Mouse (Mus musculus): ENCODE data around the gene Ccl20. TPM values are rescaled to one million over a fixed set of nuclear protein-coding genes. Genes with fewer than 3 reads are reported as not detected.

Gene Ccl20
- polyA plus RNA-seq, 1 experiment = not detected

DNA sequence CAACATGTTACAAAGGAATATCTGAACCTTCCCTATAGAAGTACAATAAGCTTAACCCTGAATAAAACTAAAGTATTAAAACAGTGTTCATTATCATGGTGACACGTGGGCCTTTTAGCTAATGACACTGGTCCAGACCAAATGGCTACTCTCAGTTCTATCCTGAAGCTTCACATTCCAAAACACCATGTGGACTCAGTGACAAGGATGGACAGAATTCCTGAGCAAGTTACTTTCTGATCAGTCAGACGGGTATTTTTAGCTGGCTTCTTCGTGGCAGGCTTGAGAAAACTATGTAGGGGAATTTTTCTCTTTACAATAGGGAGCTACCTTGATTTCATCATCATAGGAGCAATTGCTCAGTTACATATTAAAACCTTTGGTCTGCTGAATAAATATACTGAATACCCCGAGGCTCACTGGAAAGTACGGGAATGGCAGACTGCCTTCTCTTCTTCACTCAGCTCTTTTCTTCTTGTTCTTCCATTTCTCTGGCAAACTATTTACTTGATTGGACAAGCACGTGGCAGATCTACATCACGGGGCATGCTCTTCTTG is 16.9 kb upstream of the Ccl20 start:
- no peak overlapping the region for H3K27ac ChIP-seq (ENCODE audit: insufficient read depth, low read depth, low read length)
- TF ChIP-seq CTCF (IDR thresholded peaks at IDR 0.05; ENCODE audit: low read depth, low read length) (no peak), POLR2A (IDR thresholded peaks at IDR 0.05; ENCODE audit: borderline replicate concordance, low read depth, low read length) (no peak)
- H3K4me1 ChIP-seq (ENCODE audit: control insufficient read depth, insufficient read depth, low read length) = no peaks in the 10 kb centered on the region
- H3K4me3 ChIP-seq (ENCODE audit: insufficient read depth, low read length) = no peak overlapping the region

- no peaks in the 10 kb centered on the region for H3K4me1 ChIP-seq (ENCODE audit: control insufficient read depth, insufficient read depth, low read length)
- no peak for TF ChIP-seq CTCF (IDR thresholded peaks at IDR 0.05; ENCODE audit: low read depth, low read length)
- TF ChIP-seq POLR2A (IDR thresholded peaks at IDR 0.05; ENCODE audit: borderline replicate concordance, low read depth, low read length) = no peak
- H3K27ac ChIP-seq (ENCODE audit: insufficient read depth, low read depth, low read length) = no peak overlapping the region
- no peak overlapping the region for H3K4me3 ChIP-seq (ENCODE audit: insufficient read depth, low read length)
Measured at GRCm38 (mm10) chr1:83101891-83102290, 14.7 kb upstream of the Ccl20 start.

DNA sequence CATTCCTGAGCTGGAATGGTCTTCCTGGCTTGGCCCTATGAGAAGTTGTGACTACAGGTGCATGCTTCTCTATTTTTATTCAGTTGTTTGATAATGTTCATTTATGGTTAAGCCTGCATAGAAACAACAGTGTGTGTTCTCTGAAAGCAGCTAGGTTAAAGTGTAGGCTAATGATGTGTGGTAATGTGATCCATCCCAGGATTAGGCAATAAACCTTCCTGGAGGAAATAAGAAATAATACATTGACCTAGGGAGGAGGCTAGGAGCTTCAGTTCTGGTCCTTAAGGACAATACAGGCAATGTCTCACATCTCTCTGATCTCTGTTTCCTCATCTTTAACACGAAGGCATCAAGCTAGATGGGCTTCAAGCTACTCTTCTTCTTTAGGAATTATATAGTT is 11.1 kb upstream of the Ccl20 start:
- Histone ChIP-seq H3K4me3 (ENCODE audit: insufficient read depth, low read length) (no peak overlapping the region), H3K27ac (ENCODE audit: insufficient read depth, low read depth, low read length) (no peak overlapping the region), H3K4me1 (ENCODE audit: control insufficient read depth, insufficient read depth, low read length) (no peaks in the 10 kb centered on the region)
- TF ChIP-seq POLR2A (IDR thresholded peaks at IDR 0.05; ENCODE audit: borderline replicate concordance, low read depth, low read length) (no peak), CTCF (IDR thresholded peaks at IDR 0.05; ENCODE audit: low read depth, low read length) (no peak)

DNA sequence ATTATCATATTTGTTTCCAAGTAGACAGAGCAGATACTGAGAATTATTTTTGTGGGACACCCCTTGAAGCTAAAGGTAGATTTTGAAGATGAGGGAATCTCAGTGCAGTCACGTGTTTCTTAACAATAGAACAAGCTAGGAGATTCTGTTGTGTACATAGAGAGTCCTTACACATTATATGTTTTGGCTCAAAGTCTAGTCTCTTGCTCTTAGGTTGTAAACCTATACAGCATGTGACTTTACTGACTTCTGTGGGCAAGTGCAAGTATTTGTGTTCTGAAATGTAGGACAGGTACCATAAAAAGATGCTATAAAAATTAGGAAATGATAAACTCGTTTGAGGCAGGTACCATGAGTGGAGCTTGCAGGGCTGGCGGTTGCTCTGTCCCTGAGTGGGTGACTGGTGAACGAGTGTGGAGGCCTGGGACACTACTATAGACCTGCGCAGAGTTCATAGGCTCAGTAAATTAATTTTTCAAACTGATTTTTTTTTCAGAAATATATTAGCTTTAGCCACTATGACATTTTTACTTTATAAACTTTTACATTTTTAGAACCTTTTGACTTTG is 9.1 kb upstream of the Ccl20 start:
- no peak overlapping the region for H3K4me3 ChIP-seq (ENCODE audit: insufficient read depth, low read length)
- no peak overlapping the region for H3K27ac ChIP-seq (ENCODE audit: insufficient read depth, low read depth, low read length)
- no peaks in the 10 kb centered on the region for H3K4me1 ChIP-seq (ENCODE audit: control insufficient read depth, insufficient read depth, low read length)
- TF ChIP-seq POLR2A (IDR thresholded peaks at IDR 0.05; ENCODE audit: borderline replicate concordance, low read depth, low read length) (no peak), CTCF (IDR thresholded peaks at IDR 0.05; ENCODE audit: low read depth, low read length) (no peak)

DNA sequence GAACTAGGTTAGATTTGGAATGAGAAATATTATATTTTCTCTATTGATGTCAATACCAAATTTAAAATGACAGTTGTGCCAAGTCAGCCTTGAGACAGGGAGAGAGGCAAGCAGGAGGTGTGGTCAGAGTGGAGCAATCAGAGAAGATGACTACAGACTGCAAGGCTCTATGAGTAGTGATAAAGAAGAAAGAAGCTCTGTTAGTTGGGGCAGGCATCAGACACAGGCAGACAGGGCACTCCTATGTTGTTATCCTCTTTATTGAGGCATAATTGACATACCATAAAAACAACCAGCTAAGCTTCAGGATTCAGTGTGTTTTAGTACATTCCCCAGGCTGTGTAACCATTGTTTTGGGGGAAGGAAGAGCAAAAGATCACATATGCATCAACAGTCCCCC is 5.6 kb upstream of the Ccl20 start:
- Histone ChIP-seq H3K4me1 (ENCODE audit: control insufficient read depth, insufficient read depth, low read length) (no peaks in the 10 kb centered on the region), H3K27ac (ENCODE audit: insufficient read depth, low read depth, low read length) (no peak overlapping the region), H3K4me3 (ENCODE audit: insufficient read depth, low read length) (no peak overlapping the region)
- TF ChIP-seq POLR2A (IDR thresholded peaks at IDR 0.05; ENCODE audit: borderline replicate concordance, low read depth, low read length) (no peak), CTCF (IDR thresholded peaks at IDR 0.05; ENCODE audit: low read depth, low read length) (no peak)

- no peaks in the 10 kb centered on the region for H3K4me1 ChIP-seq (ENCODE audit: control insufficient read depth, insufficient read depth, low read length)
- no peak overlapping the region for H3K27ac ChIP-seq (ENCODE audit: insufficient read depth, low read depth, low read length)
- TF ChIP-seq CTCF (IDR thresholded peaks at IDR 0.05; ENCODE audit: low read depth, low read length) (no peak), POLR2A (IDR thresholded peaks at IDR 0.05; ENCODE audit: borderline replicate concordance, low read depth, low read length) (no peak)
- no peak overlapping the region for H3K4me3 ChIP-seq (ENCODE audit: insufficient read depth, low read length)
Measured at GRCm38 (mm10) chr1:83111726-83112125, 4.8 kb upstream of the Ccl20 start.

DNA sequence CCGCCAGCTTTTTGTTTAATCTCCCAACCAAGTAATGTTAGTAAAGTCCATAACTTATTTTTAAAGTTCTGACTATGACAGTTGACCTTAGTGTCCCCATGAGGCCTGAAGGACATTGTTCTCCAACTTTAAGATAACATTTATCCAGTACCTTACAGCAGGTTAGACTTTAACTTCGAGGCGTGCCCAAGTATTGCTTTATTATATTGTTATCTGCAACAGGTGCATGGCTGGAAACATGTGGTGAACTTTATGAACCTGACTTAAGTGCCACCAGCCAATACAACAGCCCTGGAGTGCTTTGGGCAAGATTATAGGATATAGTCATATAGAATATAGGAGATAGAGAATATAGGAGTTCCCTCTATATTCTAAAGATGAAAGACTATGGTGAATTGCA is 651 bp downstream of the Ccl20 start:
- Histone ChIP-seq H3K27ac (ENCODE audit: insufficient read depth, low read depth, low read length) (no peak overlapping the region), H3K4me1 (ENCODE audit: control insufficient read depth, insufficient read depth, low read length) (no peaks in the 10 kb centered on the region), H3K4me3 (ENCODE audit: insufficient read depth, low read length) (no peak overlapping the region)
- no peak for TF ChIP-seq POLR2A (IDR thresholded peaks at IDR 0.05; ENCODE audit: borderline replicate concordance, low read depth, low read length)
- TF ChIP-seq CTCF (IDR thresholded peaks at IDR 0.05; ENCODE audit: low read depth, low read length) = no peak

- no peaks in the 10 kb centered on the region for H3K4me1 ChIP-seq (ENCODE audit: control insufficient read depth, insufficient read depth, low read length)
- no peak overlapping the region for H3K4me3 ChIP-seq (ENCODE audit: insufficient read depth, low read length)
- TF ChIP-seq POLR2A (IDR thresholded peaks at IDR 0.05; ENCODE audit: borderline replicate concordance, low read depth, low read length) (no peak), CTCF (IDR thresholded peaks at IDR 0.05; ENCODE audit: low read depth, low read length) (no peak)
- H3K27ac ChIP-seq (ENCODE audit: insufficient read depth, low read depth, low read length) = no peak overlapping the region
Measured at GRCm38 (mm10) chr1:83117661-83118060, 1.1 kb downstream of the Ccl20 start.

DNA sequence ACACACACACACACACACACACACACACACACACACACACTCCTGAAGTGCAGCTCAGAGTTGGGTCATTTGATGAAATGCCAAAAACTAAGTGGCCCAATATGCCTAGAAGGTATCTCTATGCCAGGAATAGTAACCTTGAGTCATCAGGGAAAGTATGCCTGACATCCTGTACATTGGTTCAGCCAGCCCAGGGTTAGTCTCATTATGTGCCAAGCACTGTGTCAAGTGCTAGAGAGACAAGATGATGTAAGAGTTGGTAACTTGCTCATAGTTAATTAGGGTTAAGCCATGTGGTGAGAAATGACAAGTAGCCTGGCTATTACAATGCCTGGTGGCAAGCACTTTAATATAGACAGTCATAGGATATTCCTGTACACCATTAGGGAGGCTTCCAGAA is 3.3 kb downstream of the Ccl20 start:
- no peaks in the 10 kb centered on the region for H3K4me1 ChIP-seq (ENCODE audit: control insufficient read depth, insufficient read depth, low read length)
- TF ChIP-seq CTCF (IDR thresholded peaks at IDR 0.05; ENCODE audit: low read depth, low read length) (no peak), POLR2A (IDR thresholded peaks at IDR 0.05; ENCODE audit: borderline replicate concordance, low read depth, low read length) (no peak)
- H3K4me3 ChIP-seq (ENCODE audit: insufficient read depth, low read length) = no peak overlapping the region
- no peak overlapping the region for H3K27ac ChIP-seq (ENCODE audit: insufficient read depth, low read depth, low read length)

- no peaks in the 10 kb centered on the region for H3K4me1 ChIP-seq (ENCODE audit: control insufficient read depth, insufficient read depth, low read length)
- no peak for TF ChIP-seq CTCF (IDR thresholded peaks at IDR 0.05; ENCODE audit: low read depth, low read length)
- no peak for TF ChIP-seq POLR2A (IDR thresholded peaks at IDR 0.05; ENCODE audit: borderline replicate concordance, low read depth, low read length)
- no peak overlapping the region for H3K27ac ChIP-seq (ENCODE audit: insufficient read depth, low read depth, low read length)
- H3K4me3 ChIP-seq (ENCODE audit: insufficient read depth, low read length) = no peak overlapping the region
Measured at GRCm38 (mm10) chr1:83120312-83120711, 3.7 kb downstream of the Ccl20 start.

Measured in bone marrow macrophage, adult 2 months (primary cell).